Mouse (Mus musculus) inflammation-experienced regulatory T-cells, adult 6 months (primary cell): Measurements from ENCODE around the gene Capn5. TPM values are rescaled to one million over a fixed set of nuclear protein-coding genes. Genes with fewer than 3 reads are reported as not detected.

Source experiments
- ATAC-seq: one replicate; pipeline ENCODE4 v1.8.0; 2017
- polyA plus RNA-seq, 3 experiments: library from polyadenylated mRNA; unstranded; fragments of 100-300 nt; shearing (Covaris generic); gene quantifications; one replicate each; pipeline ENCODE4 v1.2.1; 2017

The Capn5 gene
- polyA plus RNA-seq, 3 experiments from 2014 or later: 0.77 to 3.2 (median 2.4) TPM

DNA sequence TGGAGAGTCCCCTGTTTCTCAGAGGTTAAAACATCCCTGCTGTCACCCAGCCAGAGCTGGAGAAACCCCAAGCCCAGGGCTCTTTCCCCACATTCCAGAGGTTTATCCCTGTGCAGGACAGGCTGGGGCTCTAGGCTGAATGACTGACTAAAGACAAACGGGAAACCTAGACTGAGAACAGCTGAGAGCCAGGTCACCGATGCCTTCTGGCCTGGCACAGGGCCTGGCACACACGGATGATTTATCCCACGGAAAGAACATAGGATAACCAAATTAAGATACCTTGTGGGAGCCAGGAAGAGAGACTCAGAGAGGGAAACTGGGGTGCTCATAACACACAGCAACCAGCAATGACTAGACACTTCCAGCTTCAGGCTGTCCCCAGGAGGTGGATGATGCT is 68.3 kb downstream of the Capn5 start:
- ATAC-seq: no peak

DNA sequence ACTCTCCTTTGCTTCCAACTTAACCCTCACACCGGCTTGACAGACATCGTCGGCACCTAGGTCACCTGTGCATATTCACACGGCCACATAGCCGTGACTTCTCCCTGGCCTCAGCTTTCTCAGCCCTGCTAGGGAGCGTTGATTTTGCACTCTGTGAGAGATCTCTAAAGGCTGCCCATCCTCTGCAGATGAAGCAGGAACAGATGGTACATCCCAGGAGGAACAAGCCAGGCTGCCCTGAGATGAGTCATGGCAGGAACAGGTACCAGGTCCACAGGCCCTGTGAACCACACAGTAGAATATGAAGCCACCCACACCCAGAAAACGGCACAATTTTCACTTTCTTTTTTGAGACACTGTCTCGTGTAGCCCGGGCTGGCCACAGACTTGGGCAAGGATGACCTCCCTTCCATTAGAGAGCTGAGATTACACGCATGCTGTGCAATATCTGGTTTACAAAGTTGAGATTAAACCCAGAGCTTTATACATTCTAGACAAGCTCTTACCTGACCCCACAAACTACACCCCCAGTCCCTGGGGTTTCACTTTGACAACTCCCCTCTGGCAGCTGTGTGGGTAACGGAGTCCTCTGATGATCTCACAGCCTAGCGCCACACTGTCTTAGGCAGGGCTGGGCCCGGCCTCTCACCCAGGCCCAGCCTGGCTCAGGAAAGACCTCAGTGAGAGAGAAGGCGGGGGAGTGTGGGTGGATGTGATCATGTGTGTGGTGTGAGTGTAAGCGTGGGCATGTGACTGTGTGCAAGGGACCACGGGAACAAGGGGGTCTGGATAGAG is 69.2 kb downstream of the Capn5 start:
- ATAC-seq: peak; percentile 81

DNA sequence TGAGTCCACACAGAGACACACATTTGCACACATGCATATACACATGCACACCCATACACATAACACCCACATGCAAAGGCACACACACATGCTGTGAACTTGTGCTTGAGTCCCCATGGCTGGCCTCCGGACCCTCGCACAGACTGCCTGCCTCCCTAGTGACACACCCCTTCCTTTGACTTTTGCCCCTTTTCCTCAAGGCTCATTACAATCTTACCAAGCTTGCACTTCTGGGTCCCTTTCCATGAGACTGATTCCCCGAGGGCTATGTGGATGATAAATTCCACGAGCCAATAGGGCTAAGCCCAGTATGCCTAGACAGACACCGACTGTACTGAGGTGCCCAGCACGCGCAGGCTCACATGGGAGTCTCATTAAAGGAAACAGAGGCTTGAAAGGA is 71.8 kb downstream of the Capn5 start:
- no peak for ATAC-seq

DNA sequence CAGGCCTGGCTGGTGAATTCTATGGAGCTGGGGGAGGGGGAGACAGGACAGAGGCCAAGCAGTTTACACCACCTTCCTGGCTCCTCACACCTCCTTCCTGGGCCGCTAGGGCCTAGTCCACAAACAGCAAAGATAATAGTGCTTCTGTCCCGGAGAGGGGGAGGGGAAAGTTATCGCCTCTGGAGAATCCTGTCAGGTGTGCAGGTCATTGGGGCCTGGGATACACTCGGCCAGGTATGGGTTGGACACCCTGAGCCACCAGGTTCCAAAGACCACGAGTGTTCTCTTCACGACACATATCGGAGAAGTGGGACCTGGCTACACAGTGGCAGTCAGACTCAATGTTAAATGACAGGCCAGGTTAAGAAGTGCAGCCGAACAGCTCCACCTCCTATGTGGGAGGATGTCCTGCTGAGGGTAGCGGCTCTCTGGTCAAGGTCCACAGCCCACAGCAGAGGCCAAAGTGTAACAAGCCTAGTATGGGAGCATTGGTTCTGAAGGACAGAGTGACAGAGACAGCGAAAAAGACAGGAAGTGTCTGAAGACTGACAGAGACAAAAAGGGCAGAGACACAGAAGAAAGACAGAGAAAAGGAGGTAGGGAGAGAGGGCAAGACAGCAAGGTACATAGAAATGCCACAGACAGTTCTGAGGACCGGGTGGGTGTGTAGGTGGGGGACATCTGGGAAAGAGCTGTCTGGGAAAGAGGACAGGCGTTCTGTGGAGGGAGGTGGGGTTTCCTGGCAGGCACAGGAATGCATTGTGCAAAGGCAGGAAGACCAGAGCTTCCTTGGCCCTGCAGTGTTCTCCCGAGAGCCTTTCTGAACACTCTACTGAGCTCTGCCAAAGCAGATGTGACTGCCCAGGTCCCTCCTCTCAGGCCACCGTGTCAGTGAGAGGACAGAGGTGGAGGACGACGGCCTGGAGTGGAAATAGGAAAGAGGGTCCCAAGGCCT is 73.3 kb downstream of the Capn5 start:
- no peak for ATAC-seq

DNA sequence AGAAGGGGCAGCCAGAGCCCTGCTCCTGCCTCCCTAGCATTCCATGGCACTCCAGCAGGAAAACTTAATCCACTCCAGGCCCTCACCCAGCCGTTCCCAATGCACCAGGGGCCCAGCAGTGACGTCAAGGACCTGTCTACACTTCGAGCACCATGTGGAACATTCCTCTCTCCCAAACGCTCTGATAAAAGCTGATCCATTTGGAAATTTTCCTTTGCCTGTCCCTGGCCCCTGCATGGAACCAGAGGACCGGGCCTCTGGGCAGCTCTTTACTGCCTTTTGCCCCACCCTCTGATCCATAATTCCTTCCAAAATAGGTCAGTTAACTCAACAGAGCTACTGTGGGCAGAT is 74.2 kb downstream of the Capn5 start:
- ATAC-seq: no peak

DNA sequence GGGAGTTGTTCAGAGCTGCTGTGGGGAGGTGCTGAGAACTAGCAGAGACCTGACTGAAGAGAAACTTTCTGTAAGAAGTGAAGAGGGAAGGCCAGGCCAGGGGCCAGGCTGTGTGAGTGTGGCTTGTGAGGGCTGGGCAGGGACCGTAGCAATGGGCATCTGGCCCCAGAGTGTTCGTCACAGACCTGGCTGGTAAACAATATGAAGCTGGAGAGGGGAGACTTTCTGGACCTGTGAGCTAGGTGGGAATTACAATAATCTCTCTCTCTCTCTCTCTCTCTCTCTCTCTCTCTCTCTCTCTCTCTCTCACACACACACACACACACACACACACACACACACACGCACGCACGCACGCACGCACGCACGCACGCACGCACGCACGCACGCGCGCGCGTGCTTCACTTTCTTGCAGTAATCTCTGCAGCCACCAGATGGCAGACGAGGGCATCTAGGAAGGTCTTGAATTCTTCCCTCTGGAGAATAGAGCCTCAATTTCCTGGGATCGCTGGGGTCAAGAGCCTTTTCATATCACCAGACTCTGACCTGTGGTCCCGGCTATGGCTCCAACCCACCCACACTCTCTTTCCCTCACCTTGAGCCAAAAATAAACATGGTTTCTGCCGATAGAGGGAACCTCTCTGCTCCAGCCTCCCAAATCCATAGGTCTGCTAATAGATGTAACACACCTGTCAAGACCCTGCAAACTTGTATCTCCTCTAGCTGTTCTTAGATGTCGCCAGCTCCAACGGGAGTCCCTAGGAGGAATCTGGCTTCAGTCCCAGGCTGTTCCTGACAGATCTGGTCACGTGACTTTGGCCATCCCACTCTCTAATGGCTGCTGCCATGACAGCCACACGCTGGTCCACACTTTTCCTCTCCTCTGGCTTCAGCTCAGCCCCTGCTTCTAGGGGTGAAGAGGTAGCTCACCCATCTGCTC is 74.8 kb downstream of the Capn5 start:
- ATAC-seq: peak; percentile 66

DNA sequence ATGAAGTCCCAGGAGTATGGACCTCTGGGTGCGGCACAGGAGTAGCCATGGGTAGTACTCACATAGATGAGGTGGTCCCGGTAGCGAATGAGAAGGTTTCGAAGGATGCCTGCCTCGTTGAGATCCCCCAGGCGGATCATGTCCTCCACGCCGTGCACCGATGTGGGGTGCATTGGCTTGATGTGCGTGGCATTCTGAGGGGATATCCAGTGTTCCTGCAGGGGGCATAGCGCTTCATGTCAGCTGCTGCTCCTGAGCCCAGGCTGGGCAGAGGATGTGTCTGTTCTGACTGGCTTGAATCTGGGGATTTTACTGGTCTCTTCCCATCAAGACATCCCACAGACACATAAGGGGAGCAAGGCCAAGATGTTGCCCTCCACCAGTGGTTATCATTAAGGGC is 75.6 kb downstream of the Capn5 start:
- ATAC-seq: peak; percentile 8

DNA sequence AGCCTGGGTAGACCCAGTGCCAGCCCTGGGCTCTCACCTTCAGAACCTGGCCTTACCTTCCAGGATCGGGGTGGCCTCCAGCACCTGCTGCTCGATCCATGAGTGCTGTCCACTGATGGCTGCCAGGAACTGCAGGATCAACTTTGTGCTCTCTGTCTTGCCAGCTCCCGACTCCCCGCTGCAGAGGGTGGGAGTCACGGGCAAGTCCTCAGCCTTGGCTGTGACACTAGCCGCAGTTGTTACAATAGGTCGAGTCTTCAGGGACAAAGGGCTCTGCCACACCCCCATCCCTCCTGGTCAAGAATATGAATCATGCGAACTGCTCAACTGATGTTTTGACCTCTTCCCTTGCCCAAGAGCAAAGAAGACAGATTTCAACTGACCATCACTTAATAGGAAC is 80.5 kb downstream of the Capn5 start:
- ATAC-seq: no peak

DNA sequence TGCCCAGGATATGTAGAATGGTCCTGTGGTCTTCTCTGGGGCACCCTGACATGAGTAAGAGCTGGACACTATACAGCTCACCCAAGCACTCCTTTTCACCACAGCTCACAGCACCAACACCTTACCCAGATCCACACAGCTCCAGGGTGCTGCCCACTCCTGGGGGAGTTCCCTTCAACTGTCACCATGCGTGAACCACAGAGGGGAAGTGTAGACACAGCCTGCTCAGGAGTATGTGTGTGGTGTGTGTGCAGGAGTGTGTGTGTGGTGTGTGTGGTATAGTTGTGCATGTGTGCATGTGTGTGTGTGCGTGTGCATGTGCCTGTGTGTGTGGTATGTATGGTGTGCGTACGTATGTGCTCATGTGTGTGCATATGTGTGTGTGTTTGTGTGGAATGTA is 82.2 kb downstream of the Capn5 start:
- ATAC-seq: no peak

DNA sequence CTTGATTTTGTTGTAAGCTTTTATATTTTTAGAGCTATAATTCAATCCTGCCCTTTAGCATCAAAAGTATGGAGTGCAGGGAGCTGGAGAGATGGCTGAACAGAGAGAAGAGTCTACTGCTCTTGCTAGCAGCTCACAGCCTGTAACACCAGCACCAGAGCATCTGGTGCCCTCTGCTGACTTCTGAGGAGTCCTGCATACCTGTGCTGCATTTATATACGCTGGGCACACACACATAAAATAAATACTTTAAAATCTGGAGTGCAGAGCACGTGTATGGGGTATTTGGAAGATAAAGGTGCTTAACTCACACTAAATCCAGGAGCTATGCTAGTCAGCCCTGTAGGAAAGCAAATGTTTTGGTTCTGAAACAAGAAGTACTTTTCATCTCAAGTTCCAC is 91.7 kb downstream of the Capn5 start:
- ATAC-seq: no peak

DNA sequence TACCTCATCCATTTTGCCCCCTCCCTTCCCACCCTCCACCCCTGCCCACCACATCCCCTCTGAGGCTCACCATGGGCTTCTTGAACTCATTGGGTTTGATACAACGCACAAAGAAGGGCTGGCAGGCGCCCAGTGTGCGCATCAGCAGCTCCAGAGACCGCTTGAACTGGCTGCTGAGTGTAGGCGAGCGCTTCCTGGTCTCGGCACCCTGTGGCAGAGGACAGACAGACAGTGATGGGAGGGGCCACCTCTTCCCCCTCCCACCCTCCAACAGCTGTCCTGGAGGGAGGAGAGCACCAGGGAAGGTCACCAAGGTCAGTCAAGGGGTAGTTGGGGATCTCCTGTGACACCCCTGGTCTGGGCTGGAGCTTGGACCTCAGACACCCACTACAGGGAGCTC is 92.8 kb downstream of the Capn5 start:
- ATAC-seq: no peak

DNA sequence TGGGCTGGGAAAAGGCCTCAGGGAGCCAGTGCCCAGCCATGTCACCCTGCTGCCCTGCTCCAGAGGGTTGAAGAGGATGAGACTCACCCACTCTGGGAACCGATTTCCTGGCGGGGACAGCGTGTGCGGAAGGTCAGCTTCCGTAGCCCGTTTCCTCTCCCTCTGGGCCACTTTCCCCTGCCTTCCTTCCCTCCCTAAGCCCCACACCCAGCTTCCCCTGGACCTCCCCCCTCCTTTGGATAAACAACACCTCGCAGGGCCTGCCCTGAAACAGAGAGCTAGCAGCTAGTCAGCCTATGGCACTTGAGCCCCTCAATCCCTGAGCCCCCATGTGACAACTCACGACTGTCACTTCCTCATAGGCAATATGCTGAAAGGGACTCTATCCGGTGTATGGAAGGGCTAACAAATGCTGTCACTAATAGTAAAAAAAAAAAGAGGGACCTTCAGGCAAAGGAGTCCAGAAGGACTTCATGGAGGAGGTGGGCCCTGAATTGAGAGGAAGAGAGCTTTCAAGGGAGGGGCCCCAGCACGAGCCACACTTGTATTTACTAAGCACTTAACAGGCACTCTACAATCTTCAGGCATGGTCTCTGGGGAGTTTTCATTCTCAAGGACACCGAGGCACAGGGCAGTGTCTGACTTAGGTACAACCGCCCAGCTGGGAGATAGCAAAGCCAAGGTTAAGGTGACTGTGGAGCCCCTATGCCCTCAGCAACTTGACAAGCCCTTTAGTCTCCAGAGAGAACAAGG is 93.4 kb downstream of the Capn5 start:
- no peak for ATAC-seq

DNA sequence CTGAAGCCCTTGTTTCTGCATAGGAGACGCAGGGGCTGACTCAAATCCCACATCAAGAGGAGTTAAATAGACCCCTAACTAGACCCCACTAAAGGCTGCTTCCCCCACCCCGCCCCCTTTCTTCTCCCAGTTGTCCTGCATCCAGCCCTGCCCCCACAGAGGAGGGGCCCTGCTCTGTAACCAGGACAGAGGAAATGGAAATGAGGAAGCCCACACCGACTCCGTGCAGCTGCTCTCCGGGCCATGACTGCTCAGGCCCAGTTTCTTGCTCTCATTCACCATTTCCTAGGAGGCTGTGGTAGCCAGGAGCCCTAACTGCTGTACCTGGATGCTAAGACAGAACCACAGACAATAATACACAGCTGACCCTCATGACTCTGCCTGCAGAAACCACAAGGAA is 95.7 kb downstream of the Capn5 start:
- ATAC-seq: no peak

DNA sequence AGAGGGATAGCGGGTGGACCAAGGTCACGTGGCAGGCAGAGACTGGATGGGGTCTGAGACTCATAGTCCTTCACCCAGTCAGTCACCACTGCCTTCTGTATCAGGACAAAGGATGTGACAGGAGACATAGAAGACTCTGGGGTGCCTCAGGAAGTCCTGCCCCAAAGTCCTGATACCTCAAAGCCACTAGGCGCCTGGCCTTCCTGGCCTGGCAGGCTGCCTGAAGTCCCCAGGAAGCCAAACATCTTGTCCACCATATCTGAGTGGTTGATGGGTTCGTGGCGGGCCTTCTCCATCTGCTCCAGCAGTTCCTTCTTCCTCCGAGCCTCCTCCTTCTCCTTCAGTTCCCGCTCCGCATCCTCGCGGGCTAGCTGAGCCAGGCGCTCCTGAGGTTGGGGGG is 100.6 kb downstream of the Capn5 start:
- ATAC-seq: no peak

DNA sequence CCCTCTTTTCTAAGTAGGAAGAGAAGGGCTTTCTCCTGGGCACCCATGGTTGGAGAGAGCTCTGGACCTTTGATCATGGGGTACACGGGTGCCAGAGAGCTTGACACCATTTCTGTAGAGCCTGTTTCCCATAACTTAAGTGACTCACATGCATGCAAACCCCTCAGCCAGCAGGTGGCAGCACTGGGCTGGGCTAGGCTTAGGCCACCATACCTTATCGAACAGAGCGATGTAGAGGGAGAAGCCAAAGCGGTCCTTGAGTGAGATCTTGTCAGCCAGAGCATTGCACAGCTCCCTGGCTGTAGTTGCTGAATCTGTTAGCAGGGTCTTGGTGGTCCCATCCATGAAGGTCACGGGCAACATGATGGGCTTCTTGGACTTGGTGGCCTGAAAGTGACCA is 106.5 kb downstream of the Capn5 start:
- peak; percentile 78 for ATAC-seq

Other genes starting within 250 kb of the Capn5 start
- 1 to 10 TPM; 1.4 to 2.1 (median 1.7) TPM for gene Myo7a, start 58.8 kb downstream of the Capn5 start, polyA plus RNA-seq
- gene Omp, start 32.8 kb downstream of the Capn5 start, polyA plus RNA-seq: not detected
- under 1 TPM in 1 of 3 experiments, not detected in 2; 0.13 TPM for gene B3gnt6, start 21.2 kb upstream of the Capn5 start, polyA plus RNA-seq
- gene Acer3, start 142.9 kb upstream of the Capn5 start, polyA plus RNA-seq: 10 to 100 TPM; 14.5 to 20.5 (median 15.5) TPM
- gene Tsku, start 183.1 kb upstream of the Capn5 start, polyA plus RNA-seq: not detected